8 mouse cellular contexts compared by ENCODE assay signal in genomic region chr11:117135457-117136290, GRCm38 (mm10). TPM values are rescaled to one million over a fixed set of nuclear protein-coding genes. Genes with fewer than 3 reads are reported as not detected.
DNase-seq lines count a peak whose midpoint lies in the region; ATAC-seq and TF ChIP-seq lines count a peak whose summit lies in the region.

No protein-coding gene starts in this region.

- no peak for ATAC-seq in hindbrain, embryonic 11.5 days (ENCODE audit: low FRiP score)
- no peak; the same call in 1 of the 2 replicates for ATAC-seq in heart, embryonic 11.5 days (replicated peaks; ENCODE audit: insufficient number of reproducible peaks, low FRiP score, low TSS enrichment)
- ATAC-seq in liver, postnatal 0 days, result no peak

- H3K4me1 ChIP-seq in hindbrain, embryonic 10.5 days (replicated peaks), result peaks cover 25% of the 10 kb centered on the region
- H3K4me1 ChIP-seq in hindbrain, embryonic 11.5 days (replicated peaks; ENCODE audit: control insufficient read depth, insufficient read depth, low read length), result no peaks in the 10 kb centered on the region
- H3K4me1 ChIP-seq in heart, embryonic 11.5 days (ENCODE audit: control insufficient read depth, insufficient read depth, low read length), result peaks cover 58% of the 10 kb centered on the region
- H3K4me1 ChIP-seq in liver, postnatal 0 days (ENCODE audit: insufficient read depth), result peaks cover 7% of the 10 kb centered on the region

- peak overlapping the region; percentile 54 for H3K27ac ChIP-seq in hindbrain, embryonic 10.5 days
- no peak overlapping the region for H3K27ac ChIP-seq in hindbrain, embryonic 11.5 days (ENCODE audit: low read depth, low read length)
- peak overlapping the region; percentile 32; the same call in 1 of the 2 replicates for H3K27ac ChIP-seq in heart, embryonic 11.5 days (ENCODE audit: low read depth, low read length)
- peak overlapping the region; percentile 11; the same call in 1 of the 2 replicates for H3K27ac ChIP-seq in liver, postnatal 0 days (ENCODE audit: low read depth)

- no peak overlapping the region for H3K4me2 ChIP-seq in hindbrain, embryonic 11.5 days (replicated peaks; ENCODE audit: low read depth, low read length)
- H3K4me2 ChIP-seq in heart, embryonic 11.5 days, result peak overlapping the region; percentile 32
- H3K4me2 ChIP-seq in liver, postnatal 0 days (ENCODE audit: low read depth, low read length), result no peak overlapping the region

- no peaks in the 10 kb centered on the region for H3K9me3 ChIP-seq in hindbrain, embryonic 10.5 days
- no peaks in the 10 kb centered on the region for H3K9me3 ChIP-seq in hindbrain, embryonic 11.5 days (ENCODE audit: control insufficient read depth, low read length)
- H3K9me3 ChIP-seq in heart, embryonic 11.5 days (replicated peaks; ENCODE audit: control insufficient read depth, low read length), result no peaks in the 10 kb centered on the region
- no peaks in the 10 kb centered on the region for H3K9me3 ChIP-seq in liver, postnatal 0 days (ENCODE audit: low read length)

- no peak overlapping the region for H3K9ac ChIP-seq in hindbrain, embryonic 11.5 days (ENCODE audit: low read depth, low read length)
- no peak overlapping the region for H3K9ac ChIP-seq in heart, embryonic 11.5 days (ENCODE audit: low read depth, low read length)
- H3K9ac ChIP-seq in liver, postnatal 0 days (replicated peaks), result no peak overlapping the region; the same call in 1 of the 2 replicates

- H3K36me3 ChIP-seq in hindbrain, embryonic 10.5 days, result peaks cover 21% of the 10 kb centered on the region
- no peaks in the 10 kb centered on the region for H3K36me3 ChIP-seq in hindbrain, embryonic 11.5 days (ENCODE audit: control insufficient read depth, insufficient read depth, low read length)
- H3K36me3 ChIP-seq in heart, embryonic 11.5 days (ENCODE audit: control insufficient read depth, insufficient read depth, low read length), result 0 out of 2 replicates have a peak, but pooled peaks cover 2% of the 10 kb centered on the region
- H3K36me3 ChIP-seq in liver, postnatal 0 days (replicated peaks; ENCODE audit: insufficient read depth, low read length), result no peaks in the 10 kb centered on the region; the same call in 1 of the 2 replicates

- 44% methylated on average over 17 of the region's 17 CpGs for WGBS in hindbrain, embryonic 10.5 days
- 38% methylated on average over 17 of the region's 17 CpGs for WGBS in hindbrain, embryonic 11.5 days
- WGBS in heart, embryonic 11.5 days (ENCODE audit: insufficient replicate concordance), result 42% methylated on average over 17 of the region's 17 CpGs
- WGBS in liver, postnatal 0 days (ENCODE audit: insufficient replicate concordance), result 47% methylated on average over 16 of the region's 17 CpGs

- TF ChIP-seq CTCF in liver, postnatal 0 days (IDR thresholded peaks at IDR 0.05; ENCODE audit: low read depth), result no peak; the same call in 1 of the 2 replicates

- no peaks in the 10 kb centered on the region for H3K27me3 ChIP-seq in hindbrain, embryonic 10.5 days (ENCODE audit: insufficient read depth, poor library complexity, severe bottlenecking)
- no peaks in the 10 kb centered on the region for H3K27me3 ChIP-seq in hindbrain, embryonic 11.5 days (ENCODE audit: control insufficient read depth, insufficient read depth, low read length)
- no peaks in the 10 kb centered on the region for H3K27me3 ChIP-seq in heart, embryonic 11.5 days (ENCODE audit: control insufficient read depth, insufficient read depth, low read length)
- no peaks in the 10 kb centered on the region for H3K27me3 ChIP-seq in liver, postnatal 0 days (ENCODE audit: insufficient read depth, low read length)

- no peak for DNase-seq in hindbrain, embryonic 10.5 days (ENCODE audit: low spot score)
- no peak for DNase-seq in hindbrain, embryonic 11.5 days (ENCODE audit: low spot score)
- peak; percentile 94 for DNase-seq in brain, adult 2 months (ENCODE audit: low read depth, low spot score)
- DNase-seq in liver, postnatal 0 days, result no peak
- DNase-seq in T-cell, adult 2 months (ENCODE audit: low spot score), result no peak
- no peak for DNase-seq in ovary, postnatal 10 days (ENCODE audit: low spot score)
- no peak for DNase-seq in spleen, adult 18-20 months

- no peak for TF ChIP-seq EP300 in liver, postnatal 0 days (IDR thresholded peaks at IDR 0.05; ENCODE audit: low read depth)

- H3K4me3 ChIP-seq in hindbrain, embryonic 10.5 days, result peak overlapping the region; percentile 7
- H3K4me3 ChIP-seq in hindbrain, embryonic 11.5 days (ENCODE audit: low read depth, low read length), result no peak overlapping the region
- H3K4me3 ChIP-seq in heart, embryonic 11.5 days (ENCODE audit: low read depth, low read length), result no peak overlapping the region
- no peak overlapping the region for H3K4me3 ChIP-seq in liver, postnatal 0 days (ENCODE audit: low read depth, low read length)

RNA-seq across cellular contexts. Expression of gene Sec14l1, which starts 20.7 kb away (rescaled TPM):
- polyA plus RNA-seq in hindbrain, embryonic 10.5 days (2016; fragmentation: Nextera tagmentation; extraction: Ambion mirVana), result 57.0 and 58.2 TPM in 2 replicates
- polyA plus RNA-seq in hindbrain, embryonic 11.5 days (2014; fragmentation: Nextera tagmentation; extraction: Ambion mirVana), result 36.7 and 36.9 TPM in 2 replicates
- polyA plus RNA-seq in heart, embryonic 11.5 days (2014; fragmentation: Nextera tagmentation; extraction: Ambion mirVana), result 32.6 and 39.4 TPM in 2 replicates
- 8.2 and 9.2 TPM in 2 replicates for polyA plus RNA-seq in liver, postnatal 0 days (2015; fragmentation: Nextera tagmentation; extraction: Ambion mirVana)
